Mouse (Mus musculus): ENCODE results near the gene Fcgr2b. TPM values are rescaled to one million over a fixed set of nuclear protein-coding genes. Genes with fewer than 3 reads are reported as not detected.

Fcgr2b gene
- polyA plus RNA-seq (2015; fragmentation: Nextera tagmentation; extraction: Ambion mirVana): 2.8 and 3.7 TPM in 2 replicates

GRCm38 (mm10) chr1:170976447-170976846, at the start of gene Fcgr2b:
Gene Fcgr2b, minus strand, starts transcription at chr1:170976547.
- no peak within 1 kb of the TSS for H3K4me2 ChIP-seq
- no peaks in the 10 kb centered on the region for H3K36me3 ChIP-seq
- H3K4me1 ChIP-seq: no peaks in the 10 kb centered on the region
- H3K9ac ChIP-seq: no peak within 1 kb of the TSS
- no peak within 1 kb of the TSS for H3K27ac ChIP-seq
- 77% methylated on average over 5 of the region's 5 CpGs for WGBS
- no peaks in the 10 kb centered on the region for H3K27me3 ChIP-seq
- H3K4me3 ChIP-seq: no peak within 1 kb of the TSS
- H3K9me3 ChIP-seq: no peaks in the 10 kb centered on the region
- ATAC-seq (ENCODE audit: borderline replicate concordance, extremely low read depth, low FRiP score, low TSS enrichment): no peak

GRCm38 (mm10) chr1:171019311-171019950, 43.1 kb upstream of the Fcgr2b start:
- 65% methylated on average over 7 of the region's 7 CpGs for WGBS
- H3K36me3 ChIP-seq: no peaks in the 10 kb centered on the region
- H3K9me3 ChIP-seq: no peaks in the 10 kb centered on the region
- H3K27ac ChIP-seq: no peak overlapping the region
- H3K4me1 ChIP-seq: no peaks in the 10 kb centered on the region
- no peak overlapping the region for H3K4me2 ChIP-seq
- no peak overlapping the region for H3K9ac ChIP-seq
- ATAC-seq (ENCODE audit: borderline replicate concordance, extremely low read depth, low FRiP score, low TSS enrichment): no peak
- H3K27me3 ChIP-seq: no peaks in the 10 kb centered on the region
- no peak overlapping the region for H3K4me3 ChIP-seq

- Histone ChIP-seq H3K27ac (no peak within 1 kb of the TSS), H3K4me3 (no peak within 1 kb of the TSS), H3K9me3 (no peaks in the 10 kb centered on the region), H3K27me3 (no peaks in the 10 kb centered on the region), H3K4me2 (no peak within 1 kb of the TSS), H3K4me1 (no peaks in the 10 kb centered on the region), H3K36me3 (no peaks in the 10 kb centered on the region), H3K9ac (no peak within 1 kb of the TSS)
- 74% methylated on average over 2 of the region's 2 CpGs for WGBS
- ATAC-seq (ENCODE audit: borderline replicate concordance, extremely low read depth, low FRiP score, low TSS enrichment): no peak
Measured at GRCm38 (mm10) chr1:171018737-171019136, 42.4 kb upstream of the Fcgr2b start, which contains the start of gene Fcgr4. Gene Fcgr4, plus strand, starts transcription at chr1:171018920.

- Histone ChIP-seq H3K36me3 (no peaks in the 10 kb centered on the region), H3K4me1 (no peaks in the 10 kb centered on the region), H3K9me3 (no peaks in the 10 kb centered on the region), H3K27me3 (no peaks in the 10 kb centered on the region), H3K4me3 (no peak overlapping the region), H3K27ac (no peak overlapping the region), H3K4me2 (no peak overlapping the region), H3K9ac (no peak overlapping the region)
- no peak for ATAC-seq (ENCODE audit: borderline replicate concordance, extremely low read depth, low FRiP score, low TSS enrichment)
- 41% methylated on average over 6 of the region's 6 CpGs for WGBS
Measured at GRCm38 (mm10) chr1:171017468-171018158, 41.3 kb upstream of the Fcgr2b start.

GRCm38 (mm10) chr1:171016676-171017356, 40.5 kb upstream of the Fcgr2b start:
- H3K4me1 ChIP-seq: no peaks in the 10 kb centered on the region
- no peak for ATAC-seq (ENCODE audit: borderline replicate concordance, extremely low read depth, low FRiP score, low TSS enrichment)
- H3K27ac ChIP-seq: no peak overlapping the region
- H3K9ac ChIP-seq: no peak overlapping the region
- no peak overlapping the region for H3K4me2 ChIP-seq
- WGBS: 69% methylated on average over 6 of the region's 6 CpGs
- H3K9me3 ChIP-seq: no peaks in the 10 kb centered on the region
- H3K36me3 ChIP-seq: no peaks in the 10 kb centered on the region
- no peak overlapping the region for H3K4me3 ChIP-seq
- no peaks in the 10 kb centered on the region for H3K27me3 ChIP-seq

GRCm38 (mm10) chr1:171011733-171012132, 35.4 kb upstream of the Fcgr2b start:
- Histone ChIP-seq H3K4me1 (no peaks in the 10 kb centered on the region), H3K36me3 (no peaks in the 10 kb centered on the region), H3K4me3 (no peak overlapping the region), H3K4me2 (no peak overlapping the region), H3K27me3 (no peaks in the 10 kb centered on the region), H3K27ac (no peak overlapping the region), H3K9me3 (no peaks in the 10 kb centered on the region), H3K9ac (no peak overlapping the region)
- ATAC-seq (ENCODE audit: borderline replicate concordance, extremely low read depth, low FRiP score, low TSS enrichment): no peak
- WGBS: 73% methylated on average over 4 of the region's 4 CpGs

- WGBS: 83% methylated on average over 2 of the region's 2 CpGs
Measured at GRCm38 (mm10) chr1:171006905-171007304, 30.6 kb upstream of the Fcgr2b start.

GRCm38 (mm10) chr1:171006335-171006734, 30.0 kb upstream of the Fcgr2b start:
- H3K36me3 ChIP-seq: no peaks in the 10 kb centered on the region
- no peak overlapping the region for H3K4me3 ChIP-seq
- H3K4me2 ChIP-seq: no peak overlapping the region
- no peak overlapping the region for H3K9ac ChIP-seq
- WGBS: 78% methylated on average over 4 of the region's 4 CpGs
- H3K27ac ChIP-seq: no peak overlapping the region
- H3K9me3 ChIP-seq: no peaks in the 10 kb centered on the region
- H3K27me3 ChIP-seq: no peaks in the 10 kb centered on the region
- ATAC-seq (ENCODE audit: borderline replicate concordance, extremely low read depth, low FRiP score, low TSS enrichment): no peak
- no peaks in the 10 kb centered on the region for H3K4me1 ChIP-seq

More at GRCm38 (mm10) chr1:171006905-171007304, 30.6 kb upstream of the Fcgr2b start:
- H3K9ac ChIP-seq: no peak overlapping the region
- no peaks in the 10 kb centered on the region for H3K9me3 ChIP-seq
- no peaks in the 10 kb centered on the region for H3K36me3 ChIP-seq
- no peak overlapping the region for H3K4me2 ChIP-seq
- ATAC-seq (ENCODE audit: borderline replicate concordance, extremely low read depth, low FRiP score, low TSS enrichment): no peak
- H3K27ac ChIP-seq: no peak overlapping the region
- H3K27me3 ChIP-seq: no peaks in the 10 kb centered on the region
- no peaks in the 10 kb centered on the region for H3K4me1 ChIP-seq
- no peak overlapping the region for H3K4me3 ChIP-seq

- no peak overlapping the region for H3K4me2 ChIP-seq
- no peaks in the 10 kb centered on the region for H3K27me3 ChIP-seq
- no peak overlapping the region for H3K27ac ChIP-seq
- no peak for ATAC-seq (ENCODE audit: borderline replicate concordance, extremely low read depth, low FRiP score, low TSS enrichment)
- no peak overlapping the region for H3K9ac ChIP-seq
- no peaks in the 10 kb centered on the region for H3K9me3 ChIP-seq
- no peak overlapping the region for H3K4me3 ChIP-seq
- no peaks in the 10 kb centered on the region for H3K4me1 ChIP-seq
- H3K36me3 ChIP-seq: no peaks in the 10 kb centered on the region
Measured at GRCm38 (mm10) chr1:171005586-171005985, 29.2 kb upstream of the Fcgr2b start.

- Histone ChIP-seq H3K4me3 (no peak overlapping the region), H3K9ac (no peak overlapping the region), H3K4me2 (no peak overlapping the region), H3K27me3 (no peaks in the 10 kb centered on the region), H3K36me3 (no peaks in the 10 kb centered on the region), H3K9me3 (no peaks in the 10 kb centered on the region), H3K4me1 (no peaks in the 10 kb centered on the region), H3K27ac (no peak overlapping the region)
- ATAC-seq (ENCODE audit: borderline replicate concordance, extremely low read depth, low FRiP score, low TSS enrichment): no peak
- 50% methylated on average over 6 of the region's 6 CpGs for whole genome bisulfite sequencing
Measured at GRCm38 (mm10) chr1:171005081-171005480, 28.7 kb upstream of the Fcgr2b start.

- H3K36me3 ChIP-seq: no peaks in the 10 kb centered on the region
- ATAC-seq (ENCODE audit: borderline replicate concordance, extremely low read depth, low FRiP score, low TSS enrichment): no peak
- H3K9me3 ChIP-seq: no peaks in the 10 kb centered on the region
- H3K4me2 ChIP-seq: no peak overlapping the region
- H3K4me3 ChIP-seq: no peak overlapping the region
- H3K27me3 ChIP-seq: no peaks in the 10 kb centered on the region
- H3K9ac ChIP-seq: no peak overlapping the region
- no peak overlapping the region for H3K27ac ChIP-seq
- H3K4me1 ChIP-seq: no peaks in the 10 kb centered on the region
Measured at GRCm38 (mm10) chr1:170999811-171000210, 23.5 kb upstream of the Fcgr2b start.

All from lung, embryonic 15.5 days (tissue).